Mouse (Mus musculus) heart, adult 2 months (tissue): ENCODE measurements around the gene Sptbn4. TPM values are rescaled to one million over a fixed set of nuclear protein-coding genes. Genes with fewer than 3 reads are reported as not detected.

ENCODE experiments used
- DNase-seq, 2 experiments: peaks; one replicate each; pipeline ENCODE4 v3.0.0; 2021
- H3K27ac ChIP-seq: fragments of 200-600 bp; 2 replicates; pipeline ENCODE4 v1.8.1; 2022
- H3K27me3 ChIP-seq: fragments of 200-500 bp; 2 replicates; pipeline ENCODE4 v1.6.1; 2012; ENCODE audit warnings: mild to moderate bottlenecking, low read length, inconsistent platforms, mixed read lengths; ENCODE audit not compliant: control insufficient read depth, insufficient read depth
- H3K36me3 ChIP-seq: fragments of 200-500 bp; 2 replicates; pipeline ENCODE4 v1.6.1; 2012; ENCODE audit warnings: low read length, inconsistent platforms; ENCODE audit not compliant: control insufficient read depth, insufficient read depth
- H3K4me1 ChIP-seq: fragments of 200-500 bp; 2 replicates; pipeline ENCODE4 v1.6.1; 2011; ENCODE audit warnings: low read length; ENCODE audit not compliant: control insufficient read depth, insufficient read depth
- H3K4me3 ChIP-seq: fragments of 200-600 bp; 2 replicates; pipeline ENCODE4 v1.8.1; 2022
- H3K79me2 ChIP-seq: fragments of 200-500 bp; replicated peaks from 2 replicates; pipeline ENCODE4 v1.6.1; 2012; ENCODE audit warnings: mild to moderate bottlenecking, inconsistent platforms, low read length, moderate library complexity, mixed read lengths; ENCODE audit not compliant: control insufficient read depth, insufficient read depth
- H3K9ac ChIP-seq: fragments of 200-500 bp; 2 replicates; pipeline ENCODE4 v1.6.1; 2012; ENCODE audit warnings: low read depth, mild to moderate bottlenecking, control low read depth, inconsistent platforms, low read length, mixed read lengths
- CTCF ChIP-seq: fragments of 200-600 bp; IDR thresholded peaks from 2 replicates; pipeline ENCODE4 v1.8.1; 2022; ENCODE audit warnings: antibody characterized with exemption, mild to moderate bottlenecking, moderate library complexity
- EP300 ChIP-seq: fragments of 200-500 bp; IDR thresholded peaks from 2 replicates; pipeline ENCODE4 v1.6.1; 2011; ENCODE audit warnings: low read depth, low read length, control low read depth; ENCODE audit not compliant: insufficient read depth
- POLR2A ChIP-seq: fragments of 200-500 bp; IDR thresholded peaks from 2 replicates; pipeline ENCODE4 v1.6.1; 2011; ENCODE audit warnings: mild to moderate bottlenecking, low read depth, low read length, control low read depth; ENCODE audit not compliant: insufficient read depth
- WGBS: fragments of 180-500 bp; shearing (Covaris S2); methylation state at CpG from one replicate; pipeline ENCODE4 v1.1.7; 2018; 5-methylcytosine and 5-hydroxymethylcytosine counted together
- intact Hi-C: fragments of 180-260 bp; cut with DNase I; formaldehyde crosslinking; loops from one replicate; pipeline ENCODE4 v1.15.1; 2025
- polyA plus RNA-seq: library from polyadenylated mRNA; depleted of rRNA; stranded (reverse); fragments of >200 nt; gene quantifications from 2 replicates; pipeline ENCODE4 v1.2.3, GENCODE M21; 2012
- total RNA-seq, 2 experiments: library from RNA; stranded (reverse); gene quantifications; 2 replicates each; pipeline ENCODE4 v1.2.3; 2021

Gene Sptbn4
- total and polyA plus RNA-seq, 3 experiments = 0.18 to 0.23 (median 0.20) TPM

GRCm38 (mm10) chr7:27367976-27368375 lies 79.5 kb downstream of the Sptbn4 start:
- TF ChIP-seq POLR2A (no peak), CTCF (no peak), EP300 (no peak)
- WGBS = 24% methylated on average over 11 of the region's 11 CpGs
- intact Hi-C loops = no loop called here
- H3K27ac ChIP-seq = no peak overlapping the region
- H3K9ac ChIP-seq = no peak overlapping the region
- H3K4me1 ChIP-seq = no peaks in the 10 kb centered on the region
- no peak overlapping the region for H3K4me3 ChIP-seq
- H3K79me2 ChIP-seq = no peaks in the 10 kb centered on the region
- peaks cover 31% of the 10 kb centered on the region for H3K27me3 ChIP-seq
- no peak for DNase-seq
- no peaks in the 10 kb centered on the region for H3K36me3 ChIP-seq

GRCm38 (mm10) chr7:27366082-27366844 lies 81.2 kb downstream of the Sptbn4 start:
- Histone ChIP-seq H3K9ac (no peak overlapping the region), H3K27ac (no peak overlapping the region), H3K4me3 (no peak overlapping the region), H3K27me3 (peaks cover 26% of the 10 kb centered on the region), H3K79me2 (no peaks in the 10 kb centered on the region), H3K4me1 (no peaks in the 10 kb centered on the region; the same call in 1 of the 2 replicates), H3K36me3 (no peaks in the 10 kb centered on the region)
- TF ChIP-seq POLR2A (no peak), EP300 (no peak), CTCF (no peak)
- DNase-seq = no peak
- intact Hi-C loops = no loop called here
- 38% methylated on average over 21 of the region's 21 CpGs for whole genome bisulfite sequencing

GRCm38 (mm10) chr7:27364379-27364778 lies 83.1 kb downstream of the Sptbn4 start:
- H3K4me3 ChIP-seq = no peak overlapping the region
- no peak for TF ChIP-seq EP300
- TF ChIP-seq POLR2A = no peak
- no peak for TF ChIP-seq CTCF

GRCm38 (mm10) chr7:27361283-27361946 lies 86.1 kb downstream of the Sptbn4 start:
- peak; percentile 97 to 99 for DNase-seq
- Histone ChIP-seq H3K27me3 (peaks cover 14% of the 10 kb centered on the region), H3K27ac (no peak overlapping the region)

More at GRCm38 (mm10) chr7:27364379-27364778, 83.1 kb downstream of the Sptbn4 start:
- Histone ChIP-seq H3K79me2 (no peaks in the 10 kb centered on the region), H3K9ac (no peak overlapping the region), H3K27me3 (peaks cover 23% of the 10 kb centered on the region), H3K4me1 (peaks cover 2% of the 10 kb centered on the region; the same call in 1 of the 2 replicates), H3K27ac (no peak overlapping the region), H3K36me3 (no peaks in the 10 kb centered on the region)
- DNase-seq = no peak
- WGBS = 14% methylated on average over 29 of the region's 29 CpGs
- intact Hi-C loops = no loop called here

GRCm38 (mm10) chr7:27360749-27361148 lies 86.7 kb downstream of the Sptbn4 start:
- WGBS = 47% methylated on average over 6 of the region's 6 CpGs
- H3K9ac ChIP-seq = no peak overlapping the region
- H3K4me3 ChIP-seq = no peak overlapping the region; the same call in 1 of the 2 replicates
- H3K4me1 ChIP-seq = peaks cover 3% of the 10 kb centered on the region; the same call in 1 of the 2 replicates
- no peak for DNase-seq
- H3K36me3 ChIP-seq = no peaks in the 10 kb centered on the region
- TF ChIP-seq EP300 = no peak
- no peak for TF ChIP-seq CTCF
- TF ChIP-seq POLR2A = no peak
- no peak overlapping the region for H3K27ac ChIP-seq
- H3K27me3 ChIP-seq = peaks cover 12% of the 10 kb centered on the region
- no peaks in the 10 kb centered on the region for H3K79me2 ChIP-seq
- intact Hi-C loops = loop anchor here (2.0 kb wide), 1 partner anchor 24 kb away; the partner anchor contains the start of gene Ltbp4

More at GRCm38 (mm10) chr7:27361283-27361946, 86.1 kb downstream of the Sptbn4 start:
- TF ChIP-seq CTCF = no peak
- TF ChIP-seq POLR2A = no peak
- no peak for TF ChIP-seq EP300
- intact Hi-C loops = loop anchor here (2.0 kb wide), 1 partner anchor 25 kb away; the partner anchor contains the start of gene Ltbp4
- Histone ChIP-seq H3K79me2 (no peaks in the 10 kb centered on the region), H3K4me1 (peaks cover 3% of the 10 kb centered on the region; the same call in 1 of the 2 replicates), H3K36me3 (no peaks in the 10 kb centered on the region), H3K4me3 (peak overlapping the region; percentile 29), H3K9ac (peak overlapping the region; percentile 88)
- 1% methylated on average over 52 of the region's 52 CpGs for WGBS
